Mouse (Mus musculus): ENCODE data around the gene Dguok.

GRCm38 (mm10) chr6:83445796-83446195 lies 61.0 kb downstream of the Dguok start:
- TF ChIP-seq CTCF (conservative IDR thresholded peaks at IDR 0.05; ENCODE audit: insufficient read depth, insufficient read length, low read depth, low read length) (no peak), POLR2A (IDR thresholded peaks at IDR 0.05; ENCODE audit: low read depth, low read length) (no peak)

Data from kidney, adult 2 months (tissue).